Mouse (Mus musculus): ENCODE measurements around the gene Slc35d1. TPM values are rescaled to one million over a fixed set of nuclear protein-coding genes. Genes with fewer than 3 reads are reported as not detected.

Gene Slc35d1
- polyA plus RNA-seq, 1 experiment from 2014 or later = 6.4 TPM

- no peak for DNase-seq (ENCODE audit: low spot score)
- Histone ChIP-seq H3K4me1 (replicated peaks; ENCODE audit: control insufficient read depth, insufficient read depth, low read length) (no peaks in the 10 kb centered on the region), H3K27ac (no peak overlapping the region), H3K27me3 (ENCODE audit: control insufficient read depth, insufficient read depth, low read length) (no peaks in the 10 kb centered on the region), H3K9me3 (ENCODE audit: control insufficient read depth, low read length) (no peaks in the 10 kb centered on the region), H3K4me2 (replicated peaks) (no peak overlapping the region), H3K36me3 (replicated peaks; ENCODE audit: control insufficient read depth, insufficient read depth) (peaks cover 33% of the 10 kb centered on the region), H3K4me3 (replicated peaks; ENCODE audit: low read length) (no peak overlapping the region), H3K9ac (no peak overlapping the region)
- no peak for ATAC-seq (ENCODE audit: low FRiP score)
- WGBS = 91% methylated on average over 8 of the region's 8 CpGs
Observed at GRCm38 (mm10) chr4:103197401-103197800, 17.6 kb downstream of the Slc35d1 start.

- Histone ChIP-seq H3K9me3 (ENCODE audit: control insufficient read depth, low read length) (no peaks in the 10 kb centered on the region), H3K27me3 (ENCODE audit: control insufficient read depth, insufficient read depth, low read length) (no peaks in the 10 kb centered on the region), H3K4me3 (replicated peaks; ENCODE audit: low read length) (no peak overlapping the region), H3K36me3 (replicated peaks; ENCODE audit: control insufficient read depth, insufficient read depth) (peaks cover 54% of the 10 kb centered on the region), H3K4me1 (replicated peaks; ENCODE audit: control insufficient read depth, insufficient read depth, low read length) (no peaks in the 10 kb centered on the region), H3K9ac (no peak overlapping the region), H3K4me2 (replicated peaks) (no peak overlapping the region), H3K27ac (no peak overlapping the region)
- no peak for ATAC-seq (ENCODE audit: low FRiP score)
- 87% methylated on average over 2 of the region's 2 CpGs for WGBS
- no peak for DNase-seq (ENCODE audit: low spot score)
Observed at GRCm38 (mm10) chr4:103192421-103192820, 22.5 kb downstream of the Slc35d1 start.

GRCm38 (mm10) chr4:103188786-103189640 is 26.0 kb downstream of the Slc35d1 start:
- Histone ChIP-seq H3K27ac (no peak overlapping the region), H3K4me1 (replicated peaks; ENCODE audit: control insufficient read depth, insufficient read depth, low read length) (no peaks in the 10 kb centered on the region), H3K4me2 (replicated peaks) (no peak overlapping the region), H3K9ac (no peak overlapping the region), H3K4me3 (replicated peaks; ENCODE audit: low read length) (no peak overlapping the region), H3K9me3 (ENCODE audit: control insufficient read depth, low read length) (no peaks in the 10 kb centered on the region), H3K36me3 (replicated peaks; ENCODE audit: control insufficient read depth, insufficient read depth) (peaks cover 62% of the 10 kb centered on the region), H3K27me3 (ENCODE audit: control insufficient read depth, insufficient read depth, low read length) (no peaks in the 10 kb centered on the region)
- no peak for DNase-seq (ENCODE audit: low spot score)
- no peak for ATAC-seq (ENCODE audit: low FRiP score)
- 89% methylated on average over 8 of the region's 8 CpGs for WGBS

- no peaks in the 10 kb centered on the region for H3K27me3 ChIP-seq (ENCODE audit: control insufficient read depth, insufficient read depth, low read length)
- no peak for DNase-seq (ENCODE audit: low spot score)
- H3K9ac ChIP-seq = no peak overlapping the region
- peaks cover 33% of the 10 kb centered on the region for H3K36me3 ChIP-seq (replicated peaks; ENCODE audit: control insufficient read depth, insufficient read depth)
- no peaks in the 10 kb centered on the region for H3K9me3 ChIP-seq (ENCODE audit: control insufficient read depth, low read length)
- no peak overlapping the region for H3K4me3 ChIP-seq (replicated peaks; ENCODE audit: low read length)
- H3K4me2 ChIP-seq (replicated peaks) = no peak overlapping the region
- 0 out of 2 replicates have a peak, but pooled peaks have one; percentile 40 for ATAC-seq (ENCODE audit: low FRiP score)
- H3K27ac ChIP-seq = 0 out of 2 replicates have a peak overlapping the region, but pooled peaks have one; percentile 3
- peaks cover 6% of the 10 kb centered on the region; the same call in 1 of the 2 replicates for H3K4me1 ChIP-seq (replicated peaks; ENCODE audit: control insufficient read depth, insufficient read depth, low read length)
- 57% methylated on average over 8 of the region's 8 CpGs for whole genome bisulfite sequencing
Observed at GRCm38 (mm10) chr4:103180300-103180888, 34.6 kb downstream of the Slc35d1 start.

GRCm38 (mm10) chr4:103179581-103179980 is 35.4 kb downstream of the Slc35d1 start:
- DNase-seq (ENCODE audit: low spot score) = no peak
- WGBS = 55% methylated on average over 3 of the region's 3 CpGs
- no peak overlapping the region for H3K9ac ChIP-seq

GRCm38 (mm10) chr4:103178635-103179318 is 36.2 kb downstream of the Slc35d1 start:
- 88% methylated on average over 7 of the region's 7 CpGs for WGBS
- Histone ChIP-seq H3K36me3 (replicated peaks; ENCODE audit: control insufficient read depth, insufficient read depth) (peaks cover 22% of the 10 kb centered on the region; the same call in 1 of the 2 replicates), H3K9me3 (ENCODE audit: control insufficient read depth, low read length) (no peaks in the 10 kb centered on the region), H3K27ac (no peak overlapping the region), H3K4me1 (replicated peaks; ENCODE audit: control insufficient read depth, insufficient read depth, low read length) (peaks cover 6% of the 10 kb centered on the region; the same call in 1 of the 2 replicates), H3K27me3 (ENCODE audit: control insufficient read depth, insufficient read depth, low read length) (no peaks in the 10 kb centered on the region), H3K9ac (no peak overlapping the region), H3K4me2 (replicated peaks) (no peak overlapping the region), H3K4me3 (replicated peaks; ENCODE audit: low read length) (no peak overlapping the region)
- ATAC-seq (ENCODE audit: low FRiP score) (no peak), DNase-seq (ENCODE audit: low spot score) (no peak)

More at GRCm38 (mm10) chr4:103179581-103179980, 35.4 kb downstream of the Slc35d1 start:
- Histone ChIP-seq H3K4me1 (replicated peaks; ENCODE audit: control insufficient read depth, insufficient read depth, low read length) (peaks cover 6% of the 10 kb centered on the region; the same call in 1 of the 2 replicates), H3K27me3 (ENCODE audit: control insufficient read depth, insufficient read depth, low read length) (no peaks in the 10 kb centered on the region), H3K4me3 (replicated peaks; ENCODE audit: low read length) (no peak overlapping the region), H3K36me3 (replicated peaks; ENCODE audit: control insufficient read depth, insufficient read depth) (peaks cover 26% of the 10 kb centered on the region), H3K9me3 (ENCODE audit: control insufficient read depth, low read length) (no peaks in the 10 kb centered on the region), H3K4me2 (replicated peaks) (no peak overlapping the region), H3K27ac (no peak overlapping the region)
- no peak for ATAC-seq (ENCODE audit: low FRiP score)

GRCm38 (mm10) chr4:103177681-103178080 is 37.3 kb downstream of the Slc35d1 start:
- H3K4me3 ChIP-seq (replicated peaks; ENCODE audit: low read length) = no peak overlapping the region
- 92% methylated on average over 1 of the region's 1 CpGs for WGBS
- H3K27me3 ChIP-seq (ENCODE audit: control insufficient read depth, insufficient read depth, low read length) = no peaks in the 10 kb centered on the region
- H3K4me1 ChIP-seq (replicated peaks; ENCODE audit: control insufficient read depth, insufficient read depth, low read length) = peaks cover 6% of the 10 kb centered on the region; the same call in 1 of the 2 replicates
- H3K36me3 ChIP-seq (replicated peaks; ENCODE audit: control insufficient read depth, insufficient read depth) = peaks cover 15% of the 10 kb centered on the region; the same call in 1 of the 2 replicates
- no peak overlapping the region for H3K27ac ChIP-seq
- no peaks in the 10 kb centered on the region for H3K9me3 ChIP-seq (ENCODE audit: control insufficient read depth, low read length)
- H3K4me2 ChIP-seq (replicated peaks) = no peak overlapping the region
- no peak for ATAC-seq (ENCODE audit: low FRiP score)
- H3K9ac ChIP-seq = no peak overlapping the region
- DNase-seq (ENCODE audit: low spot score) = no peak

- Histone ChIP-seq H3K4me2 (replicated peaks) (no peak overlapping the region), H3K36me3 (replicated peaks; ENCODE audit: control insufficient read depth, insufficient read depth) (peaks cover 27% of the 10 kb centered on the region; the same call in 1 of the 2 replicates), H3K4me1 (replicated peaks; ENCODE audit: control insufficient read depth, insufficient read depth, low read length) (no peaks in the 10 kb centered on the region), H3K4me3 (replicated peaks; ENCODE audit: low read length) (no peak overlapping the region), H3K9me3 (ENCODE audit: control insufficient read depth, low read length) (no peaks in the 10 kb centered on the region), H3K27ac (no peak overlapping the region), H3K27me3 (ENCODE audit: control insufficient read depth, insufficient read depth, low read length) (no peaks in the 10 kb centered on the region), H3K9ac (no peak overlapping the region)
- 82% methylated on average over 7 of the region's 7 CpGs for WGBS
- DNase-seq (ENCODE audit: low spot score) (no peak), ATAC-seq (ENCODE audit: low FRiP score) (no peak)
Observed at GRCm38 (mm10) chr4:103174001-103174400, 41.0 kb downstream of the Slc35d1 start.

GRCm38 (mm10) chr4:103173507-103173906 is 41.5 kb downstream of the Slc35d1 start:
- no peak overlapping the region for H3K27ac ChIP-seq
- H3K4me2 ChIP-seq (replicated peaks) = no peak overlapping the region
- no peak for DNase-seq (ENCODE audit: low spot score)
- 80% methylated on average over 6 of the region's 6 CpGs for WGBS
- no peaks in the 10 kb centered on the region for H3K27me3 ChIP-seq (ENCODE audit: control insufficient read depth, insufficient read depth, low read length)
- no peak overlapping the region for H3K4me3 ChIP-seq (replicated peaks; ENCODE audit: low read length)
- peaks cover 27% of the 10 kb centered on the region; the same call in 1 of the 2 replicates for H3K36me3 ChIP-seq (replicated peaks; ENCODE audit: control insufficient read depth, insufficient read depth)
- H3K4me1 ChIP-seq (replicated peaks; ENCODE audit: control insufficient read depth, insufficient read depth, low read length) = no peaks in the 10 kb centered on the region
- H3K9ac ChIP-seq = no peak overlapping the region
- H3K9me3 ChIP-seq (ENCODE audit: control insufficient read depth, low read length) = no peaks in the 10 kb centered on the region
- no peak for ATAC-seq (ENCODE audit: low FRiP score)
